Mouse (Mus musculus): ENCODE measurements around the gene Mrgprb3.

Gene Mrgprb3

DNA sequence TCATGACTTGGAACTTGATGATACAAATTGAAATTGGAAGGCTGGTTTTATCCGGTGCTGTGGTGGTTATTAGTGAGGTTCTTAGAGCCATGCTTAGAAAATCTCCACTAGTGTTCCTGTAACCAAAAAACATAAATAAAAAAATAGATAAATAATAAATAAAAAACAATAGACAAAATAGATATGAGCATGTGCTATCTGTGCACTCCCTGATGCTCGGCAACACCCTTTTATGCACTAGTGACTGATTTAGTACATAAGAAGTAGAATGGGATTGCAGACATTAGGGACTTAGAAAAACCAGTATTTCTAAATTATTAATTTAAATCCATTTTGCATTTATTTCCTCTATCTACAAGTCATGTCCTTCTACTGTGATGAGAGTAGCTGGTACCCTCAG is at the start of gene Mrgprb3:
TSS of gene Mrgprb3 (minus strand) at position 101 of the 400 bp plus-strand sequence.
- no peak for DNase-seq (ENCODE audit: low spot score in 2 of 2)

Measured in frontal cortex, postnatal 14 days (tissue).